Mouse (Mus musculus): Measurements from ENCODE around the gene Gm11985.

Gm11985 gene

GRCm38 (mm10) chr11:7199736-7200392, 11.5 kb upstream of the Gm11985 start:
- DNase-seq: no peak

- no peak for DNase-seq
Measured at GRCm38 (mm10) chr11:7198481-7199256, 10.3 kb upstream of the Gm11985 start.

DNA sequence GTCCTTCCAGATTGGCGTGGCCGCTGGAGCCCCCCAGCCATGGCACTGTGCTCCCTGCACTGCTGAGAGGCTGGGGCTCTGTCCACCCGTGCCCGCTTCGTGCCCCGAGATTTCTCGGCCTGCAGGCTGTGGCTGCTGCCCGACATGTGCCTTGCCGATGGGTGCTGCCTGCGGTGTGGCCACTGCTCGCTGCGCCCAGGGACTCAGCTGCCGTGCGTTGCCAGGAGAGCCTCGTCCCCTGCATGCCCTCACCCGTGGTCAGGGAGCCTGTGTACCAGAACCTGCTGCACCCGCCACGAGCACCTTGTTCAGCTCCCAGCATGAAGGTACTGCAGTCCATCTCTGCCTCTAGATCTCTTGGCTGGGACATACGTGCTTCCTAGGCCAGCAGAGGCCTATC, 9.6 kb upstream of the Gm11985 start:
- DNase-seq: no peak

DNA sequence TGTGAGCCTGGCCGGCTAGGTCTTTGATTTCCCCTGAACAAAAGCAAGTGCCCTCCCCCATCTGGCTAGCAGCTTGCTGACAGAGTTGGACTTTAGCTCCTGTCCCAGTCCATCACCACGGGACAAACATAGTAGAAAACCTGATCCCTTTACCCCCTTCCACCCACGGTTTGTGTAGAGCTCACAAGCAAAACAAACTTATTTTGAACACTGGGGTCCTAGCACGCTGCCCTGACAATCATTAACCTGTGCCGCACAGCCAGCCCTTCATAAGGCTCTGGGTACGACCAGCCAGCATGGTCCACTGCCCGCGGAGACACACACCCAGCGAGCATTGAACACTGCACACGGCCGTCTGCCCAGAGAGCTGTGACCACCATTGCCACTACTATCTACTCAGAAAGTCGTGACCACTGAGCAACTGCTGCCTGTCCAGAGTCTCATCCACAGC, 9.1 kb upstream of the Gm11985 start, which contains the start of gene Igfbp1:
TSS of gene Igfbp1 (plus strand) at position 292 of the 451 bp plus-strand sequence.
- DNase-seq: no peak

DNA sequence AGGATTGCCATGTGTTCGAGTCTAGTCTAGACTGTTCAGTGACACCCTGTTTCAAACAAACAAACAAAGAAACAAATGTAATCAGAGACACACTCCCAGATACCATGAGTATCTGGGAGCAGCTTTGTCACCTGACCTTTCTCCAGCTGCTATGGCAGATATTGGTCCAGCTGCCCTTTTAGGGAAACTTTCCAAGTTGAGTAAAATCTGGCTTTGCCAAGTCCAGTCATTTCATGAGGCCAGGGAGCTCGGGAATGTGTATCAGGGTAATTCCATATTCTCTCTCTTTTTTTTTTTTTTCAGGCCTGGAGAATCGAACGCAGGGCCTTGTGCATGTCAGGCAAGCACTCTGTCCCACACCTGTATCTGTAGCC, 6.9 kb upstream of the Gm11985 start:
- DNase-seq: no peak

DNA sequence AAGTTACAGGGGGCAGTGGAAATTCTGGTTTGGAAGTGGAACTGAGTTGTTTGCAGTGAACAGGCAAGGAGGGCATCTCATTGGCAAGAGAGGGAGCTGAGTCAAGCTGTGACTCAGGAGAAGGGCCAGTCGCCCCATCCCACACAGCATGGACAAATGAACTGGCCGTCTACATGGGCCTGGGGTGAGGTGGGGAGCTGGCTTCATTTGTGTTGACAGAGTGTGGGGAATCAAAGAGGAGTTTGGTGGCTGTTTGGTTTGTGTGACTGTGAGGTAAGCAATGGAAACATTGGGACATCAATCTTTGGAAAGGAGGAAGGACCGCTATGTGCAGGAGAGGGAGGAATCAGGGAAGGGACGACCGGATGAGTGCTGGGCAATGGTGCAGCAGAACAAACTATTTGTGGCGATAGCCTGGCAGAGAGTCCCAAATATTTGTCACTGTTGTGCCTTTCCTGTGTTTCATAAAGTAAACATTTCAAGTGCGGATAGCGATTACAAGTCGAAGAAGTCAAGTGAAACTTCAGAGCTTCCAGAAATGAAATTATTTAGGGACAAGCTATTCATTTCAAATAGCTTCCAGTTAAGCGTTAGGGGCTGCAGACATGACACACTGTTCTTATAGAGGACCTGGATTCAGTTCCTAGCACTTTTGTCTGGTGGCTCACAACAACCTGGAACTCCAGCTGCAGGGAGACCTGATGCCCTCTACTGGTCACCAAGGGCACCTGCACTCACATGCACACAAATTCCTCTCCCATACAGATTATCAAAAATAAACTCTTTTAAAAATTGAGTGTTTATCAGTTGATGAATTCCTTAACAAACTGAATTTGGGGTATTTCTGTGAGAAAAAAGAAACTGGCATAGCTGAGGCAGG, 6.3 kb upstream of the Gm11985 start:
- DNase-seq: no peak

- DNase-seq: no peak
Measured at GRCm38 (mm10) chr11:7193134-7193533, 4.8 kb upstream of the Gm11985 start.

DNA sequence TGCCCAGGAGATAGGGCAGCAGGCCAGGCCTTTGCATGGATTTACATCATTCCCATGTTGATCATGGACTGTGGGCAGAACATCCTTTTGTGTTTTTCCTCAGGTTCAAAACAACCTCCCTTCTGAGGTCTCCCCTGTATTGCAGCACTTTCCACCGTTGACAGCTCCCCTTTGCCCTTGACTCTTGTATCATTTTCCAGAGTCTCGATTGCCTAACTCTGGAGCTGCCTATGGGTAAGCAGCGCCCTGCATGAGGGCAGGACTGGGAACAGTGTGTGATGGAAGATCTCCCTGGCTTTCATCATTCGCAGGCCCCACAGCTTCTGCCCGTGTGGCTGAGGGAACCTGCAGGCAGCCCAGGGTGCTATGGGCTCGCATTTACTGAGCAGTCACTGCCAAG, 4.3 kb upstream of the Gm11985 start:
- DNase-seq: no peak

DNA sequence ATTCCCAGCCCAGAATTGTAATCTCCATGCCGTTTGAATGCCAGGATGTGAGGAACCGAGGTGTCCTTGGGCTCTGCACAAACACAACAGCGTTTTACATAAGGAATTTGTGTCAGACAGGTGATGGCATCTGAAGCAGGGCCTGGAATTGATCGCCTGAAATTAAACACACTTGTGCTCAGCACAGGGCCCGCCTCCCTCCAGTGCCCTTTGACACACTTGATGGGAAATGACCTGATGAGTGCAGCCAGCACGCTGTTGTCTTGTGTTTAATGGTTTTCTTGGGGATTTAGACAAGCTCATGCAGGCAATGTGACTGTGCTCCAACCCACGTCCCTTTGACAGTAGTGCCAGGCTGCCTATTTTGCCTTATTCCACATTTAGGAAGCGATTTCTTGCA, 897 bp downstream of the Gm11985 start:
- no peak for DNase-seq

DNA sequence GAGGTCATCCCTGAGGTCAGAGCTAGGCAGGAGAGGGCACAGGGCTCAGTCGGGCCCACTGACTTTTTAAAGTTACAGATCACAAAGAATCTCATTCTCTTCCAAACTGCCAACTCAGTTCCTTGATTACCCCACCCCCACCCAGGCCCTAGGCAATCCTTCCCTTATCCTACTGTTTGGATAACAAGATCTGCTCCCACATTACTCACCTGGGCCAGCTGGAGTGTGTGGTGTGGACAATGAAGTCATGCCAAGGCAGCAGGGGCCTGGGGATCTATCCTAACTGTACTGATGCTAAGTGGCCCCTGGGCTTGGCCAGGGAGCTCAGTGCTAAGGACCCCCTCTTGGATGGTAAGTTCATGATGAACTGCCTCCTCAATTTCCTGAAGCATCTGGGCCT, 3.9 kb downstream of the Gm11985 start:
- no peak for DNase-seq

DNA sequence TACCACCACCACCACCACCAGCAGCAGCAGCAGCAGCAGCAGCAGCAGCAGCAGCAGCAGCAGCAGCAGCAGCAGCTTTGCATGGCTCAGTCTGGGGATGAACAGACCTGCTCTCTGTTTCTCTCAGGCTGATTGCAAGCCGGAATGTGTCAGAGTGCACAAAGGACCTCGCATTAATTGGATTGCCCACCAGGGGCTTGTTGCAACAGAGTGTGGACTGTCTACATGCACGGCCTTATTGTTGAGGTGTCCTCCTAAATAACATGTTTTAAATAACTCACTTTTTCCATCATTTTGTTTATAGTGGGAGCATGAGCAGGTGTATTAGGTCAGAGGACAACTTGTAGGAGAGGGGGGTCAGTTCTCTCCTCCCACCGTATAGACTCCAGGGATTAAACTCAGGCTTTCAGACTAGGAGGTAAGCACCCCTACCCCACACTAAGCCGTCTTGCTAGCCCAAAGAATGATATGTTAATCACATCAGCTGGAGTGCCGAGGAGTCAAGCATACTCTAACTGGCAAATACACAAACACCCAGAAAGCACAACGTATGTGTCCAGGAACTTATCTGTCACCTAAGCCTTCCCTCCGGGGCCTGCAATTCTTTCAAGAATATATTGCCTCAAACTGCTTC, 5.8 kb downstream of the Gm11985 start:
- no peak for DNase-seq

DNA sequence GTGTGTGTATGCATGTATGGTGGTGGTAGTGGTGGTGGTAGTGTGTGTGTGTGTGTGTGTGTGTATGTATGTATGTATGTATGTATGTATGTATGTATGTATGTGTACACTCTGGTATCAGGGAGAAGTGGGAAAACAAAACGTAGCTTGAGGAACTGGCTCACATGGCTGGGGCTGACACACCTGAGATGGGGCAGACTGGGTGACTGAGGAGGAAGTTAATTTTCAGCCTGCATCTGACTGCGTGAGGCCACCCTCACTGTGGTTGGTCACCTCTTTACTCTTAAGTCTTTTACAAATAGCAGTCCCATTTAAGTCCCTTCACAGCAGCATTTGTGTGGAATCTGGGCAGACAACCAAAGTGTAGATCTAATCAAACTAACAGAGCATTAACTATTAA, 9.1 kb downstream of the Gm11985 start:
- DNase-seq: no peak

GRCm38 (mm10) chr11:7178724-7179123, 9.6 kb downstream of the Gm11985 start:
- DNase-seq: no peak

- DNase-seq: no peak
Measured at GRCm38 (mm10) chr11:7173664-7174063, 14.7 kb downstream of the Gm11985 start.

DNA sequence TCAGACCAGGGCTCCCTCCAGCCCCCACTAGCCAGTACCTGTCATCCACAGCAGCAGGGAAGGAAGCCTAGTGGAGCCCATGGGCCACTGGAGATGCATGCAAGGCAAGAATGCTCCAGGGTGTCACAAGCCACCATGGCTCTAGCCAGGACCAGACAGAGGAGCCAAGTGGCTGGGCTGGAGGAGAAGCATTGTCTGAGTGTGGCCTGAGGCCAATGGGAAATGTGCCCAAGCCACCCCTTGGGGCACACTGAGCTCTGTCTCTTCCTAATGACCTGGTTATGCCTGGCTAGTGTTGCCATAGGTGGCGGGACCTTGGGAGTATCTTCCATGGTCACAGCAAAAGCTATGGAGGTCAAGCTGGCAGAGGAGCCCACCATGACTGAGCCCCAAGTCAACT, 18.7 kb downstream of the Gm11985 start:
- no peak for DNase-seq

DNA sequence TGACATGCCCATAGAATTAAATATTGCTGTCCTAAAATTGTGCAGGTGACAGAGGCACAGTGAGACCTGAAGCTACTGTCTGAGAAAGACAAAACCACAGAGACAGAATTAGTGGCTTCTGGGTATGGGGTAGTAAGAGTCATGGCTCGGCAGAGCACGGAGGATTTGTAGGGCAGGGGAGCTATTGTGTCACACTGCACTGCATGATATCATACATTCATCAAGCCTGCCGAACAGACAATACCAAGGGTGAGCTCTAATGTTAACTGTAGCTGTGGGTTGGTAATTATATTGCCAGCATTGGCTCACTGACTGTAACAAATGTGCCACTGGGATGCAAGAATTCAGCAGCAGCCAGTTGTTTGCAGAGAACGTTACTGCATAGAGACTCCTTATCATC, 24.0 kb downstream of the Gm11985 start:
- DNase-seq: no peak

GRCm38 (mm10) chr11:7161502-7162174, 26.7 kb downstream of the Gm11985 start:
- DNase-seq: no peak

DNA sequence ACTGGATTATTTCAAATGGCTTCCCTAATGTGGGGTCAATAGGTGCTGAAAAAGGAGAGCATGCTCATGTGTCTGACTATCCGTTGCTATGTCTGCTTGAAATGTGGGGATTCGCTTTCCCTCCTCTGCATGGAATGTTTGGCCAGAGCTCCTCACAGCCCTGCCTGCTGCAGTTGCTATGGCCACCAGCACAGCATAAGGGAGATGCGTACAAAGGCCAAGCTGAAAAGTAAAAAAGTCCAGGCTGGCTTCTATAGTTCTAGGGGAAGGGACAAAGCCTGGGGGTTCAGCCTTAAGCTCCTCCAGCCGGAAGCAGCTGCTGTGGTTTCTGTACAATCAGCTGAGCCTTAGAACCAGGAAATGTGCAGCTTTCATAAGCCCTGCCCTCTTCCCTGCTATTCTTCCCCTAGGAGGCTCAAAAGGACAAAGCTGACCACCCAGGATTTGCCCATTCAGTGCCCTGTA, 27.7 kb downstream of the Gm11985 start:
- no peak for DNase-seq

DNA sequence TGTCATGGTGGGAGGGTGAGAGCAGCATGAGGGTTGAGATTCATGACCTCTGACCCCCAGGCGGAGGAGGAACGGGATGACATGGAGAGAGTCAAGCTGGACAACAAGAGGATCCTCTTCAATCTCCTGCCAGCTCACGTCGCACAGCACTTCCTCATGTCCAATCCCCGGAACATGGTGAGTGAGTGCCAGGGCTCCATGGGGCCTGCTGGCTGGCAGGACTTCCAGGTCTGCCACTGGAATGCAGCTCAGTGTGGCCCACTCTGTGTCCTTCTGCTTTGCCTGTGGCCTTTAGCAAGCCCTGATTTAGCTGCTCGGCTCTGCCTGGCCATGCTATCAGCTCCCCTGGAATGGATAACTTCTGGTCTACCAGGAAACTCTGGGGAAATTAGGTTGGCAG, 28.2 kb downstream of the Gm11985 start:
- no peak for DNase-seq

- no peak for DNase-seq
Measured at GRCm38 (mm10) chr11:7158196-7158595, 30.2 kb downstream of the Gm11985 start.

DNA sequence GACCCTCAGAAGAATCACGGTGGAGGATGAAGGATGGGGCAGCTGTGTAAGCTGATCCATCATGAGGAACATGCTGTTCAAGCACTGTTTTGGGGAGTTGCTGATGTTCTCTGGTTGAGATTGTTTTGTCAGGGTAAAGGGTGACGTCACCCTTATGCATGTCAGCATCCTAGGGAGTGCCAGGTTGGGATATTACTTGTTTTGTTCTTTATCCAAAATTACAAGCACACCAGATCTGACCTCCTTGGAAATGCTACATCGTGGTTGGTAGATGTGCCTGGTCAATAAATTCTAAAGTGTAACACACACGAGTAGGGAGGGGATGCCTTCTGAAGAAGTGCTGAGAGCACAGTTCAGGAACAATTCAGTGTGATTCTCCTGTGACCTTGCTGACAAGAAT, 31.9 kb downstream of the Gm11985 start:
- no peak for DNase-seq

- DNase-seq: no peak
Measured at GRCm38 (mm10) chr11:7153081-7153480, 35.3 kb downstream of the Gm11985 start.

All from layer of hippocampus, adult 9-11 months (tissue).